Mouse (Mus musculus): ENCODE measurements at regions not wholly inside any gene's neighbourhood (a gene's known extent, or its start where the extent isn't known, plus 50 kb on each side); places are given as distances from the start of the nearest gene placed in this dataset.

DNA sequence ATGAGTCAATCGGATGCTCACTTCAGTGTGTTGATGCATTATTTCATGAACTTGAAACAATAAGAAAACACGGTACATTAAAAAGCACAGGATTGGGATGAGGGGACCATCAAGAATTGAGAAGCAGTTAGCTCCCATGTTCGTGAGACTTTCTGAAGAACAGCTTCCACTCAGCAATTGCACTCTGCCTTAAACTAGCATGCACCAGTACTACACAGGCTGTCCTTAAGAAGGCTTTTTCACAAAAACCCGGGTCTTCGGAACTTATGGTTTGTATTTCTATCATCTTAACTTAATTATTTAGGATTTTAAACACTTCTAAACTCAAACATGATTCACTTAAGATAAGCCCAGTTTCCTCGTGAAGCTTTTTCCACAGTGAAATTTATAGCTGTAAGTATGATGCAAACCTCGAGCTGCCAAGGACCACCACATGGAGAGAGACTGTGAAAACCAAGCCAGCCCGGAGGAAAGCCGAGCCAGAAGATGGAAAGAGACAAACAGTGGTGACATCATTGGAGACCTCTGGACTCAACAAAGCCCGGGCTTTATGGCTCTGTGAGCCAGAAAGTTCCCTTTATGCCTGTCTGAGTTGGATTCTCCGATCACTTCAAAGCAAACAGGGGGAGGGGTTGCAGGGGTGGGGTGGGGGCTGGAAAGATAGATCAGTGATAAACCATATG, 162.7 kb upstream of the Atp2b1 start:
- in situ Hi-C loops (cut with MboI, MseI): no loop called here

DNA sequence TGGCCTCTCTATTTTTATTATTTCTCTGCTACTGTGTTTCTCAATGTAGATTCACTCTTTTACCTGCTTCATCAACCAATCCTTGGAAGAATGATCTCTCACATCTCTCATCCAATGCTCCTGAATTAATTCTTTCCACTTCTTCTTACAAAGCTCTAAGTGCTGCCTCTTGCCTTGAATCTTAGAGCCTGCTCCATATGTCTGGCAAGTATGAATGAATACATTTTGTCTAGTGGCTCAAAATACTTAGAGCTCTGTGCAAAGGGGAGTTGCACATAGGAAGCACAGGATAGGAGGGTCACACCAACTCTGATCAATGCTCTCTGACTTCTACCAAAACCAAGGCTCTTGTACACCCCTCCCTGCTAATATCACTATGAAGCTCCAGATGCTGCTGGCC, 153.1 kb upstream of the Atp2b1 start:
- in situ Hi-C loops (cut with MboI, MseI): no loop called here

DNA sequence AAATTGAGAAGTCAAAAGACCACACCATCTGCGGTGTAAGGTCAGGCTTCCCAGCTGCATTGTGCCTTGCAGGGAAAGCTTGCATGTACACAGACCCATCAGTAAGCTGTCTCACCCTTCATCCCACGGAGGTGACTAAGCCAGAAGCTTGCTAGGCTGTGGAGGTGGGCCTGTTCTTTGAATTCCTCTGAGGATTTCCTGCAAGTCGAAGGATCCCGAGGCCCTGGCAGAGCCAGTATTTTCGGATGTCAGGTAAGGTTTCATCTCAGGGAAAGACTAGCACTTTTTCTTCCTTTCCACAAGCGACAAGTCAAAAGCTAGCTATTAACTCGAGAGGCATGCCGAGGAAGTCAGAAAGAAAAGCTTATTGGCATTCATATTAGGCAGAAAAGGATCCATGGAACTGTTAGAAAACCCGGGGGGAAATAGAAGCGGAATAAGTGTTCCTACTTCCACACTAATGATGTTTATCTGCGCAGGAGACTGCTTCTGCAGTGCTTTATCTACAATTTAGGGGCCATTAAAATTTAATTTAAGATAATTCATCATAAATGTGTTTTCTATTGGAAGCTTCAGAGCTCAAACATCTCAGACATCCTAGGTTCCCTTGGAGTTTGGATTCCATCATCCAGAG, 148.3 kb upstream of the Atp2b1 start:
- in situ Hi-C loops (cut with MboI, MseI): no loop called here

DNA sequence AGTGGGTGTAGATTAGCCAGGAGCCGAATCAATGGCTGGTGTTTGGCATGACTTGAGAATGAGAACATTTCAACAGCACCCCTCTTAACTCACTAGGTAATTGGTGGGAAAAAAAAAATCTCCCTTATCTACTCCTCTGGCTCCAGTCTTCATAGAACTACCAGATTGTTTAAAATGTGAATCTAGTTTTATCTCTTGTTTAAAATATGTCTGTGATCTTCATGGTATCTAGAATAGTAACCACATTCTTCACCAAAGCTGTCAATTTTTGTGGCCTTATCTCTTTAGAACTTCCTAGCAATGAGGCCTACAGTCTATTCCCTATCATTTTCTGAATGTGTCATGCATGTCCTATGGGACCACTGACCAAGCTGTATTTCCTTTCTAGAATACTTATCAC, 134.4 kb upstream of the Atp2b1 start:
- in situ Hi-C loops (cut with MboI, MseI): no loop called here

DNA sequence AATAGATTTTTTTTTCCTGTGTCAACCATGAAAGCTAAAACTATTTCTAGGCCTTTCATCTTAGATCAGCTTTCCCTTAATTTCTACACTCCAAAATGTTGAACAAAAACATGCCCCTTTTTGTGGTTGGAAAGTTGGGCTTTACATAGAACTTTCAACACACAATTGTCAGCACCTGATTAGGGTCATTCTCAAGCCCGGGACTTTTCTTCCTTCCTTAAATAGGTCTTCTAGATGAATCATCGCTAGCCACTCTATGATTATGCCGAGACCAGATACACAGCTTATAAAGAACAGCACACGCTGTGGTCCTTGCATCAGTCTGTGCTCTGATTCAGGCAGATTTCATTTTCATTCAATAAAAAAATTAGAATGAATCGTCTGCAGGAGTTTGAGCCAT, 133.3 kb upstream of the Atp2b1 start:
- in situ Hi-C loops (cut with MboI, MseI): no loop called here

DNA sequence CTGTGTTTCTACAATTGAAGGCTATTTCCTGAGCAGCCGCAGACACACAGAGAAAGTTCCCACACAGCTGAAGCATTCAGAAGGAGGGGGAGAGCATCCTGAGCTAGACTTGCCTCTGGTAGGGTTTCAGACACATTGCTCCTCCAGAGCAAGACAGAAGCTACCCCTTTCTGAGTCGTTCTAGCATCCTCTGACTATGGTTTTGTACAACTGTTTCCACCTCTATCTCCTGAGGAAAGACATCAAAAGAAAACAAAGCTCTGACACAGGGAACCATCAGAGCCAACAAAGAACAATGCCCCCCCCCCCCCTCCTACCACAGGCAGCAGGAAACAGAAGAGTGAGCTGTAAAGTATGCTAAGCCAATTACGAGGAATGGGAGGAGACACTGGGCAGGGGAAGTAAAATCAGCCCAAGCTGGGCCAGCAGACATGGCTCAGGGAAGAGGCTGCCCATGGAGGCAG, 132.3 kb upstream of the Atp2b1 start:
- in situ Hi-C loops (cut with MboI, MseI): no loop called here

DNA sequence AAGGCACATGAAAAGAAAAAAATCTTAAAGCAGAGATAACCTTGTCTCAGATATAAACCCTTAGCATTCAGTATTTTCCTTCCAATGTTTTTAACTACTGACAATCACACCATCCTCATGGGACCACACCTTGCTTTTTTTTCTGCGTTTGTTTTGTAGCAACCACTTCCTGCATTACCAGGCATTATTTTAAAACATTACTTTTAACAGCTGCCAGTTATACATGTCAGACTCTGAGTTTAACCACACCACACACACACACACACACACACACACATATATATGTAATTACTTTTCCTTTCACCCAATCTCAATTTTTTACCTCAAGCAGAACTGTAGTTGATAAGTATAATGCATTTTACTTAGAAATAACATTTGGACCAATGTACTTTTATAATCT, 128.8 kb upstream of the Atp2b1 start:
- in situ Hi-C loops (cut with MboI, MseI): no loop called here

DNA sequence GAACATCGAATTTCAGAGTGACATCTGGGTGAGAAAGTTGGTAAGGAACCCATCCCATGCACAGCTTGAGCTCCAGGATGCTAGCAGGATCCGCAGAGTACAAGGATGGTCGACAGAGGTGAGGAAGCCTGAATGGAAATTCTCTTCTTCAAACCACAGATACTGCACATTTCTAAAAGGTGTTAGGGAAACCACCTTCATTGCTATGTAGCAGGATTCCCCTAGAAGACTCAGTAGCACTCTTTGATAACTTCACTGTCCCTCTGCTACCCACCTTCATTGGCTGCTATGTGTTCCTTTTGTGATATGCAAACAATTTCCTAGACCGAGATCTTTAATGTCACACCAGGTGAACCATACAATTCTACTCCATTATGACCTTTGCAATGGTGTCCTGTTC, 128.1 kb upstream of the Atp2b1 start:
- in situ Hi-C loops (cut with MboI, MseI): no loop called here

DNA sequence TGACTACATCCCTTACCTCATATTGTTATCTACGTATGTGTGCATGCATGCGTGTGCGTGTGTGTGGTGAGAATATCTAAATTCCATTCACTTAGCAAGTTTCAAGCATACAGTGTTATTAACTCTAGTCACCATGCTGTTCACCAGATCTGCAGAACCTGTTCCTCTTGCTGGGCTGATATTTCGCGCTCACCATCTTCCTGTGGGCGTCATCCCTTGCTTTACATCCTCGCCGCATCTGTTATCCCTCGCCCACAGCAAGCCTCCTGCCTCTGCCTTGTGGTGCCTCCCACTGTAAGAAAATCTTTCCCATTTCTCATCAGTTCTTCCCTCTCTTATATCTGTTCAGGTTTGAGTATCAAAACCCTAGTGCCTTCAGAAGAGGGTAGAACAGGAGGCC, 124.4 kb upstream of the Atp2b1 start:
- in situ Hi-C loops (cut with MboI, MseI): no loop called here

DNA sequence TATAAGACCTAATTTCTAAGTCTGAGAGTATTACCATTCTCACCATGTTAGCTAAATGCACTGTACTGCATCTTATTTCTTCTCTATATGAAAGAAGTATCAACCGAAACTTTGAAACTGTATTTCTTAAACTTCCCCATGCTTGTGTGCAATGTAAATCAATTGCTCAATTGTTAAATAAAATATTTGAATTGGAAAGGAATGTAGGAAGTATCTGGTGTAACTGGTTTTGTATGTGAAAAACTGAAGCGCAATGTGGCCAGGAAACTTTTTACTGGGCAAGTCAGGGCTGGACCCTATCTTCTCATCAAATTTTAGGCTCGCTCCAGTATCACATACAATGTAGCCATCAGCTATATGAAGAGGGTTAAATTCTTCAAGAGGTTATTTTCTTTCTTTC, 123.8 kb upstream of the Atp2b1 start:
- in situ Hi-C loops (cut with MboI, MseI): no loop called here

DNA sequence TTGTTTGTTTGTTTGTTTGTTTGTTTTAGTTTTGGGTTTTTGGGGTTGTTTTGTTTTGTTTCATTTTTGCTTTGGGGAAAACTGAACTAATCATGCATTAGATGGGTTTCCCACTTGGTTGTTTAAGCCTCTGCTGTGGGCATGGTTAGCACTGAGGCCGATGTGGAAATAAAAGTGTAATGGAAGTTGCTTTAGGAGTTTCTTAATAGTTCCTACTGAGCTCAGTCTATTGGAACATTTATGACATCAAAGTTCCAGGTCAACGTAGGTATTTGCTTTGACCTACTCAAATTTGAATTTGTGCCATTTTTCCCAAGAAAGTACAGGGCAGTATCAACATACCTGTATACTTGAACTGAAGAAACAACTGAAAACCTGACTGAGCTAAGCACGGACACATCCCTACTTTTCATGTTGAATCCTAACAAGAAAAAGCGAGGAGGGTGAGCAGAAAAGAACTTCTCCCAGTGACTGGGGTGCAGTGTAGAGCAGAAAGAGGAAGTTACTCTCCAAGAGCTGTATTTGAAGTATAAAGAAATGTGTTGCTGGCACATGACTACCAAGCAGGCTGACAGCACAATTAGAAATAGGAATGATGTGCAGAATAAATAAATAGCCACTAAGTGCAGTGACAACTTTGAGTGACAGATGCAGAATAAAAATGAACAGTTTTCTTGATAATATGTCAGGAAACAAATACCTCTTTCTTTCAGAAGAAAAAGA, 122.0 kb upstream of the Atp2b1 start:
- in situ Hi-C loops (cut with MboI, MseI): no loop called here

DNA sequence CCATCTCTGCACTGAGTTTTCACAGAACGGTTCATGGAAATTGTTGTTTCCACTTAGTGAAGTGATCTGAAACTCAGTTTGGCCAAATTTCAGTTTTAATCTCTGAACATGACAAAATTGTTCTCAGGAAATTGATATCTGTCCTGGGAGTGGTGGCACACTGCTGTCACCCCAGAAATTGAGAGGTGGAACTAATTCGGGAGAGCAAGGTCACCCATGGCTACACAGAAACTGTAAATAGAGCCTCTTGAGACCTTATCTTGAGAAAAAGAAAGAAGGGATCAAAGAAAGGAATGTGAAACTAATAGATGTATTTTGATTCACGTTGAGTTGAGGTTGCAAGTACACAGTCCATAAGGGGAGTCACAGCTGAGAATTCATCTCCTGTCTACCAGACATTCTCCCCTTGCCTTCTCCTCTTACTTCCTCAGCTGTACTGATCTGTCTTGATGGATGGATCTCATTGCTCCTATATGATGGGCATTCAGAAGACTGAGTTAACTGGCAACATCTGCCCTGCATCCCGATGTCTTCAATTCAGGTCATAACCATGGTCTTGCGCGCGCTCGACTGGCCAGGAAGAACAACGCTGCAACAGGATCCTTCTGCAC, 120.2 kb upstream of the Atp2b1 start:
- in situ Hi-C loops (cut with MboI, MseI): no loop called here

DNA sequence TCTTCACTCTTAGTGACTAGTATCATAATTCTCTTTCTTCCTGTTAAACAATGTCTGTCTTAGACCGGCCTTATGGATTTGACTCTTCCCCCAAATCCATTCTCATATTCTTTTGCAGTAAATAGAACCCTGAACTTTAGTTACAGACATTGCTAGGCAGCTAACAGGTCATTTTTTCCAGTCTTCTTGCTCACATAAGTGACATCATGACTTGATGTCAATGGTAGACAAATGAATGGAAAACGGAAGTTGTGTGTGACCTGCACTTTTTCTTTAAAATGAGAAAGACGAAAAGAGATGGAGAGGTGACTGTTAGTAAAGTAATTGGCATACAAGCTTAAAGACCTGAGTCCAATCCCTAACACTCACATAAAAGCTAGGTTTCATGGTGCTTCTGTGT, 118.2 kb upstream of the Atp2b1 start:
- in situ Hi-C loops (cut with MboI, MseI): no loop called here

DNA sequence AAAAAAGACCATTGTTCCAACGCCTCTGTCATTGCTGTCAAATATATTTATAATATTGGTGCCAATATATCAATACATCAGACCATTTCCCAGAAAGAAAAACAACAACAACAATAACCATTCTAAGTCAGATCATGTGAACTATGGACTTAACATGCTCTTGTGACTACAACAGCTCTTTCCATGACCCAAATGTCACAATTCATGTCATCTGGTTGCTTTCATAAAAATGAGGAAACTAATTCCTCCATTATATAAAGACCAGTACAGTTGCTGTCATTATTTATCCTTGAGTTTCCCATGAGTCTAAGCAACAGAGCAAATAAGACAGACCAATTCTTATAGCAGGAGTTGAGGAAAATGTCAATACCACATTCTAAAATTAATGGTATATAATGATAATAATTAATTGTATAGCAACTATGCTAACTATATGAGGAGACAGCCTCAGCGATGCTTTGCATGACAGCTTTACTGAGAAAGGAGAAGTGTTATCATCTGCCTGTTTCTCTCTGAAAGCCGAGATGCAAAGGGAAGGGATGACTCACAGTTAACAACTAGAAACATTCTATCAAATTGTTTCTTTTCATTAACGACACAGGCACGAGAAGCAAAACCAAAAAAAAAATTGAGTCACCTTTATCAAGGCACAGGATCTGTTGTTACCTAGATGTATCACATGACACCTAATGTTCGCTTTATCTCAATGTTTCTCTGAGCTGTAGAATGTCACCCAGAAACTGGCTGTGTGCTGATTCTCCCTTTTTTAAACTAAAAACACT, 115.4 kb upstream of the Atp2b1 start:
- in situ Hi-C loops (cut with MboI, MseI): no loop called here

DNA sequence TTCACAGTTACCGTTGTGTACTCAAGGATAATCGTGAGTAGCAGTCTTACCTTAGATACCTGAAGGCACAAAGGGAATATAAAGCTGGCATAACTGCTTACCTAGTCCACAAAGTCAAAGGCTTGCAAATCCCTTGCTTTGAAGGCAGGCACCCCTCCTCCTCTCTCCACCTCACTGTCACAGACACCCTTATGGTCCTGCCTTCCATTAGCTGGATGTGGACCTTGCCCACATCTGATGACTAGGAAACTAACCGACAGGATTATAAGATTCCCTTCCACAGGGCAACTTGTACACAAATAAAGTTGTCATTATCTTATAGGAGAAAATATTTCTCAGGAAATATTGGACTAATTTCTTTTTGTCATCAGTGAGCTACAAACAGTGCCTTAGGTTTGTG, 114.4 kb upstream of the Atp2b1 start:
- in situ Hi-C loops (cut with MboI, MseI): no loop called here

DNA sequence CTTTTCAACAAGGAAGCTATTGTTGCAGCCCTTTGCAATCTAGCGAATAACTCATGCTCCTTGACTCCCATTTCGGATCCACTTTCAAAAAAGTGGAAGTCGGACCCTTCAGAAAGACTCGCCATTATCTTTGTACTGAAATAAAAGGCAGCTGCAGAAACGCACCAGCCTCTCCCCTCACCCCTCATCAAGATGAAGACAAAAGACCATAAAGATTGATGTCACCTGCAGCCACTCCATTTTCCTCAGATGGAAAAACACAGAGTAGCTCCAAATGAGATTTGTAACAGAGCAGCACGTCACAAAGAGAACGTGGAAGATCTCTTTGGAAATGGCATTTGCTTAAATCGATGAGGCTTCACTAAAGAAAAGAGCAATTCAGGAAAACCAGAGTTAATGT, 113.3 kb upstream of the Atp2b1 start:
- in situ Hi-C loops (cut with MboI, MseI): no loop called here

DNA sequence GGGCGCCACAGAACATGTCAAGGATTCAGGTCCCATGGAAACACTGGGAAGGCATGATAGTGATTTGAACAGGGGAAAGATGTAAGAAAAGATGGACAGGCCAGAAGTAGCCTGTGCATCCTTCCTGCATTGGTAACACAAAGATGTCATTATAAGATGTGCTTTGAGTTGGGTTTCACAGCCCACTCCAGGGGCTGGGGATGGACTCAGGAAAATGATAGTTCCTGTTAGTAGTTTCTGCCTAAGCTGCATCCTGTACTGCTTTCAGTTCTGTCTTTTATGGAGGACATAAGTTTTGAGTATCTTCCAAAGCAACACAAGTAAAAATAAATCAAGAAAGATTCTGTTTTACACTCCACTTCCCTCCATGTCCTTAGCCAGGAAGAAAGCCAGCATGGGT, 109.2 kb upstream of the Atp2b1 start:
- in situ Hi-C loops (cut with MboI, MseI): no loop called here

DNA sequence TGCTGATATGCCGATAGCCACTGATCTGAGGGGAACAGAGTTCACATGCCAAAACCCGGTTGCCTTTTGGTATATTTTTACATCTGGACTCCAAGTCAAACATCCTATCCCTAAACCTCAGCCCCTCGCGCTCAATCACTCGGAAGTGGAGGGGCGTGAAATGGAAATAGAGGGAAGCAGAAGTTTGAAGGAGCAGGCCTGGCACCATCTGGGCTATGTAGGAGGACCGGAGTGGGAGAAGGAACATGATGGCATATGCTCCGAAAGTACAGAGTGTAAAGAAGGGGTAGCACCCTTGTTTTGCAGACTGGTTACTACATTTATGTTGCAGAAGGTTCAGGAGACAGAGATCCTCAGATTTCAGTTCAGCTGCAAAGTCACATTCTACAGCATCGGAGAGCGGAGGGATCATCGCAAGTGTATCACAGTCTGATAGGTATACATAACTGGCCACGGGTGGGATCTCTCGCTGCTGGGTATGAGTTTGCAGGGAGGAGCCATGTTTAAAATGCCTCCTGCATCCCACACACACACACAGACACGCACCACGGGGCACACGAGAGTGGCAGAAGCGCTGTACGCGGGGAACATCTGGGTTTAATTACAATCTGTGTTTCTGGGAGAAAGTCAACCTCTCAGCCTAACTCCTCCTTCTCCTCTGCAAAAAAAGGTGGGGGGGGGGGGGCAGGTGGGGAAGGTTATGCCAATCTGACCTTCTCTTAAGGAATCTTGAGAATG, 107.2 kb upstream of the Atp2b1 start:
- in situ Hi-C loops (cut with MboI, MseI): no loop called here

DNA sequence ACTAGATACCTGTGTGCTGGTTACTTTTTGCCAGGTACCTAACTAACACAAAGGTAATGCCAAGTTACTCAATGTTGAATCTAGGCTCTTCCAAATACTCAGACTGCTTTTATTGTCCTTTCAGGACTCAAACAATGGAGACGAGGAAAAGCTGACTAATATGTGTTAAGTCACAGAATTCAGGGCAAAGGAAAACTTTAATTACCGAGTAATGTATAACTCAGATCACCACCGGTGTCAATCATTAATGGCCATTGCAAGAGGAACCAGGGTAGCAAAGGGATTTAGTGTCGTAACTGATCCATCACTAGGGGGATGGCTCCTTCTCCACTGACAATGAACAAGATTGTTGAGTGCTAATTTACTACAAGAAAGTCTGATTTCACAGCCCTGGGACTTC, 105.6 kb upstream of the Atp2b1 start:
- in situ Hi-C loops (cut with MboI, MseI): no loop called here

DNA sequence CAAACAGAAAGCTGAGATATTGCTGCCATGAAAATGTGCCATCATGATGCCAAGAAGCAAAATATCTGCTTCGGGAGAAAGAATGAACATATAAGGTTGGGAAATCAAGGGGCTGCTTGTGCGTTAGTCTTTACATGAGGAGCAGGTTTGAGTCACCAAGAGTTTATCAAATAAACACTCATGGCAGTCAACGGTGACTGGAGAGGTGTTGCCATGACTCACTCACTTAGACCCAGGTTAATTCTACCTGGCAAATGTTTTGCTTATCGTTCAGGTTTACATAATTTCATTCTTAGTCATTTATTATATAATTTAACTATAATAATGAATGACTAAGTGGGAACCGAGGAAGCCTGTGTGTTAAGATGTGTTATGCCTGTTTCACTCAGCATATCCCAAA, 85.2 kb upstream of the Atp2b1 start:
- in situ Hi-C loops (cut with MboI, MseI): loop anchor here (10.0 kb wide), 1 partner anchor 114 kb away; no protein-coding TSS in a partner anchor

DNA sequence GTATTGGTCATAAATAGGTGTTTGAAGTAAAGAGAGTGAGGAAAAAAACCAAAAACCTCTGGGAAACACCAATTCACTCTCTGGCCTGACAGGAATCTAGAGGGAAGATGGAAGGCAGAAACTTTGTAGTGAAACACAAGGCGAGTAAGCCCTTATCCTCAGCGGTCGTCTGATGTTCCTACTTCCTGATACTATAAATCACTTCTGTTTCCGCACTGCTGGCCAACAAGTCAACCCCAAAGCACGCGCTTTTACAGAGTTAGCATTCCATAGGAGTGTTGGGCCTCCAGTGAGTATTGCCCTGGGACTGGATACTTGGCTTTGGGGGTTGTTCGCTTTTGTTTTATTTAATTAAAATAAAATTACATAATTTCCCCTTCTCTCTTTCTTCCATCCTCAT, 82.7 kb upstream of the Atp2b1 start:
- in situ Hi-C loops (cut with MboI, MseI): no loop called here
